Mouse (Mus musculus) heart, embryonic 11.5 days (tissue): Measurements from ENCODE around the gene Cyb561d2. TPM values are rescaled to one million over a fixed set of nuclear protein-coding genes. Genes with fewer than 3 reads are reported as not detected.
A peak's percentile ranks its signal among the peaks of the same experiment; 100 is the strongest.

Experiments
- ATAC-seq: fragments of 200-750 bp; cut with Nextera tagmentation; replicated peaks from 2 replicates; pipeline ENCODE4 v1.8.0; 2017; ENCODE audit warnings: moderate library complexity; ENCODE audit not compliant: insufficient number of reproducible peaks, low FRiP score, low TSS enrichment
- H3K27ac ChIP-seq: fragments of 300-500 bp; sonication (generic); 2 replicates; pipeline ENCODE4 v1.5.1; 2014; ENCODE audit warnings: mild to moderate bottlenecking, low read depth, low read length
- H3K27me3 ChIP-seq: fragments of 300-500 bp; sonication (generic); 2 replicates; pipeline ENCODE4 v1.6.1; 2014; ENCODE audit warnings: mild to moderate bottlenecking, low read length, mixed read lengths; ENCODE audit not compliant: control insufficient read depth, insufficient read depth
- H3K36me3 ChIP-seq: fragments of 300-500 bp; sonication (generic); 2 replicates; pipeline ENCODE4 v1.6.1; 2014; ENCODE audit warnings: mild to moderate bottlenecking, low read length, moderate library complexity, mixed read lengths; ENCODE audit not compliant: control insufficient read depth, insufficient read depth
- H3K4me1 ChIP-seq: fragments of 300-500 bp; sonication (generic); 2 replicates; pipeline ENCODE4 v1.6.1; 2014; ENCODE audit warnings: low read length; ENCODE audit not compliant: control insufficient read depth, insufficient read depth
- H3K4me2 ChIP-seq: fragments of 300-500 bp; sonication (generic); 2 replicates; pipeline ENCODE4 v1.6.1; 2014; ENCODE audit warnings: mild to moderate bottlenecking, moderate library complexity
- H3K4me3 ChIP-seq: fragments of 300-500 bp; sonication (generic); 2 replicates; pipeline ENCODE4 v1.5.1; 2014; ENCODE audit warnings: low read depth, low read length
- H3K9ac ChIP-seq: fragments of 300-500 bp; sonication (generic); 2 replicates; pipeline ENCODE4 v1.6.1; 2014; ENCODE audit warnings: mild to moderate bottlenecking, low read depth, low read length, moderate library complexity
- H3K9me3 ChIP-seq: fragments of 300-500 bp; sonication (generic); replicated peaks from 2 replicates; pipeline ENCODE4 v1.6.1; 2016; ENCODE audit warnings: low read length; ENCODE audit not compliant: control insufficient read depth
- WGBS: fragments of 180-500 bp; shearing (Covaris S2); extraction: QIAGEN DNeasy Blood & Tissue Kit; methylation state at CpG from one replicate; pipeline ENCODE4 v1.1.7; 2014; ENCODE audit not compliant: insufficient replicate concordance; 5-methylcytosine and 5-hydroxymethylcytosine counted together
- polyA plus RNA-seq: library from polyadenylated mRNA; unstranded; fragments of >200 nt; fragmentation: Nextera tagmentation; extraction: Ambion mirVana; gene quantifications from 2 replicates; pipeline ENCODE4 v1.2.1, GENCODE M21; 2014

Cyb561d2 gene
- polyA plus RNA-seq, 1 experiment from 2014 or later: 16.6 TPM

DNA sequence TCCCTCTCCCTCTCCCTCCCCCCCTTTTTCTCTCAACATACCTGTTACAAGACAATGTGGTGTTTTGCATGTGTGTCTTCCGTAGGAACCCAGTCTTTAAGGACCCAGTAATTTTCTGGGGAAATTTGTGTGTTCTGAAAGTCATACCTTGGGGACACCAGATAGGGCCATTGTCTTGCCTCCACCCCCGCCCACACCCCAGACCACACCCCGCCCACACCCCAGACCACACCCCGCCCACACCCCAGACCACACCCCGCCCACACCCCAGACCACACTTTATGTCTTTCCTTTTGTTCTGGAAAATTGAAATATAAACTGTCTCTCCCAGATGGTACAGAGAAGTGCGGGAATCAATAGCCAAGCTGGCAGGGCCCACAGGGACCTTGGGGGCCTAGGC lies 51.4 kb downstream of the Cyb561d2 start:
- peaks cover 11% of the 10 kb centered on the region for H3K4me1 ChIP-seq
- no peaks in the 10 kb centered on the region for H3K27me3 ChIP-seq
- H3K9me3 ChIP-seq: no peaks in the 10 kb centered on the region
- peak overlapping the region; percentile 25 for H3K4me3 ChIP-seq
- no peak overlapping the region for H3K9ac ChIP-seq
- 57% methylated on average over 6 of the region's 6 CpGs for WGBS
- H3K27ac ChIP-seq: peak overlapping the region; percentile 50; the same call in 1 of the 2 replicates
- peak; percentile 79 for ATAC-seq
- no peak overlapping the region for H3K4me2 ChIP-seq
- no peaks in the 10 kb centered on the region for H3K36me3 ChIP-seq

DNA sequence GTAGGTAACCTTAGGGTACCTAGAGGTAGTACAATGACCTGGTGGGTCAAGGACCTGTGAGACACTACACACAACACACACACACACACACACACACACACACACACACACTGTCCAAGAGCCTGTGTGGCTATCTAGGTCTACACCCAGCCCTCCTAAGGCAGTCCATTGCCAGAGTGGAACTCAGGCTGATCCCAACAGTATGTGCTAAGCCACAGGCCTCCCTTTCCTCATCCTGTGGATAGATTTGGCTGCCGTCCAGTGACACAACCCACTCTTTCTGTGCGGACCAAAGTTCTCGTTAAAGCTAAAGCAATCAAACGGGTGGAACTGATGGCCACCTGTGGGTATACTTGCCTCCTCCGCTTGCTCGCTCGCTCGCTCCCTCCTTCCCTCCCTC lies 51.8 kb downstream of the Cyb561d2 start:
- peak overlapping the region; percentile 25 for H3K4me3 ChIP-seq
- H3K36me3 ChIP-seq: no peaks in the 10 kb centered on the region
- H3K9ac ChIP-seq: peak overlapping the region; percentile 60; the same call in 1 of the 2 replicates
- peak overlapping the region; percentile 50; the same call in 1 of the 2 replicates for H3K27ac ChIP-seq
- H3K9me3 ChIP-seq: no peaks in the 10 kb centered on the region
- no peaks in the 10 kb centered on the region for H3K27me3 ChIP-seq
- 69% methylated on average over 8 of the region's 8 CpGs for WGBS
- H3K4me1 ChIP-seq: peaks cover 11% of the 10 kb centered on the region
- ATAC-seq: no peak; the same call in 1 of the 2 replicates
- H3K4me2 ChIP-seq: no peak overlapping the region

Other genes with a start within 250 kb of the Cyb561d2 start
- gene Cish, start 246.2 kb downstream of the Cyb561d2 start, polyA plus RNA-seq: 7.7 and 8.8 TPM in 2 replicates
- gene Hemk1, start 203.8 kb downstream of the Cyb561d2 start, polyA plus RNA-seq: 10.6 and 12.1 TPM in 2 replicates
- gene 6430571L13Rik, start 201.6 kb downstream of the Cyb561d2 start, polyA plus RNA-seq: 0.66 and 0.92 TPM in 2 replicates
- gene Cacna2d2, start 142.6 kb downstream of the Cyb561d2 start, polyA plus RNA-seq: 5.9 and 7.1 TPM in 2 replicates
- gene Tmem115, start 8.2 kb downstream of the Cyb561d2 start, polyA plus RNA-seq: 37.0 and 40.6 TPM in 2 replicates
- 26.8 TPM in 2 replicates for gene Nprl2, start within 50 bp of the Cyb561d2 start, polyA plus RNA-seq
- gene Zmynd10, start 5.1 kb upstream of the Cyb561d2 start, polyA plus RNA-seq: not detected in 2 replicates
- 38.9 and 45.7 TPM in 2 replicates for gene Rassf1, start 9.4 kb upstream of the Cyb561d2 start, polyA plus RNA-seq
- gene Tusc2, start 21.1 kb upstream of the Cyb561d2 start, polyA plus RNA-seq: 60.4 and 63.3 TPM in 2 replicates
- 105 and 117 TPM in 2 replicates for gene Hyal2, start 25.8 kb upstream of the Cyb561d2 start, polyA plus RNA-seq
- gene Hyal1, start 34.7 kb upstream of the Cyb561d2 start, polyA plus RNA-seq: 3.4 and 3.5 TPM in 2 replicates
- gene Naa80, start 36.7 kb upstream of the Cyb561d2 start, polyA plus RNA-seq: 12.2 and 15.2 TPM in 2 replicates
- 0.14 and 0.33 TPM in 2 replicates for gene Hyal3, start 38.6 kb upstream of the Cyb561d2 start, polyA plus RNA-seq
- 57.5 and 59.1 TPM in 2 replicates for gene Ifrd2, start 45.4 kb upstream of the Cyb561d2 start, polyA plus RNA-seq
- gene Sema3b, start 67.0 kb upstream of the Cyb561d2 start, polyA plus RNA-seq: 5.1 and 5.3 TPM in 2 replicates
- 308 and 316 TPM in 2 replicates for gene Gnai2, start 93.2 kb upstream of the Cyb561d2 start, polyA plus RNA-seq
- 2.8 and 3.3 TPM in 2 replicates for gene Slc38a3, start 127.3 kb upstream of the Cyb561d2 start, polyA plus RNA-seq
- gene Gnat1, start 137.5 kb upstream of the Cyb561d2 start, polyA plus RNA-seq: 0.42 and 1.2 TPM in 2 replicates
- 4.6 and 5.8 TPM in 2 replicates for gene Sema3f, start 168.3 kb upstream of the Cyb561d2 start, polyA plus RNA-seq
- 113 and 135 TPM in 2 replicates for gene Rbm5, start 228.8 kb upstream of the Cyb561d2 start, polyA plus RNA-seq